Mouse (Mus musculus): Measurements from ENCODE around the gene Lmna. TPM values are rescaled to one million over a fixed set of nuclear protein-coding genes. Genes with fewer than 3 reads are reported as not detected.

Gene Lmna
- polyA plus RNA-seq, 1 experiment from 2014 or later, result 31.0 TPM

DNA sequence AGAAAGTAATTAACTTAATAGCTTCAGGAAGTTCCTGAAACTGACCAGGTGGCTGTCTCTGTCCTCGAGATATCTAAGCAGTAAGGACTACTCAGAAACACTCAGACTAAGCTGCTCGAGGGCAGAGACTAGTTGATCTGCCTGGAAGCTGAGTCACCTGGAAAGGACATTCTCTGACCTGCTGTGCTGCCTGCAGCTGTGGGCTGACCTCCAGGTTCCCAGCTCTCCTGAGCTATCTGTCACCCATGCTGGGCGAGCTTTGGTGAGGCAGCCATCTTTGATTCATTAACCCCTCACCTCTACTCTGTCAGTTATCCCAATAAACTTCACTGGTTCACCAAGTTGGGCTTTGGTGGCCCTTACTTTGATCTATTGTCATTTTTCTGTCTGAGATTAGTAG lies 30.6 kb downstream of the Lmna start:
- H3K27me3 ChIP-seq (ENCODE audit: control insufficient read depth, insufficient read depth, low read length), result peaks cover 19% of the 10 kb centered on the region
- DNase-seq (no peak), ATAC-seq (ENCODE audit: low FRiP score, low TSS enrichment) (no peak)
- no peak overlapping the region for H3K4me2 ChIP-seq (ENCODE audit: low read length)
- no peaks in the 10 kb centered on the region for H3K36me3 ChIP-seq (ENCODE audit: control insufficient read depth, insufficient read depth, low read length)
- H3K9ac ChIP-seq (replicated peaks; ENCODE audit: low read length), result no peak overlapping the region
- no peaks in the 10 kb centered on the region for H3K9me3 ChIP-seq (ENCODE audit: control insufficient read depth, low read length)
- no peak overlapping the region for H3K4me3 ChIP-seq (replicated peaks; ENCODE audit: low read depth, low read length)
- WGBS, result 60% methylated on average over 3 of the region's 3 CpGs
- H3K27ac ChIP-seq (replicated peaks; ENCODE audit: low read depth, low read length), result no peak overlapping the region
- H3K4me1 ChIP-seq (ENCODE audit: control insufficient read depth, insufficient read depth, low read length), result no peaks in the 10 kb centered on the region; the same call in 1 of the 2 replicates

DNA sequence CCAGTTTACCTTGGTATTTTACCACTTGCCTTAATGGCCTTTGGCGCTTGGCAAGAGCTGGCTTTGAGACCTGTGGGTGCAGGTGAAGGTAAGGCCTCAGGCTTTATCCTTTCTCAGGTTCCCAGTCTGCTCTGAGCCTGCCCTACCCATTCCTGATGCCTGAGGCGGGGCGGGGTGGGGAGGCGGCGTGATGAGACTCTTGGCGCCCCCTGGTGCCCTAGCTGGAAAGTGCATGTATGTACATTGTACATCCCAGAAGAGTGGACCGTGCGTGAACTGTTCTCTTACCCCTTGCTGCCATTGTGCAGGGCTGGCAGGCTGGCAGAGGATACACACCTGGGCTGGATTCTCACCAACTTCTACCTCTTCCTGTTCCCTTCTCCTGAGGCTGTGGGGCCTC lies 32.0 kb downstream of the Lmna start:
- H3K4me1 ChIP-seq (ENCODE audit: control insufficient read depth, insufficient read depth, low read length), result peaks cover 4% of the 10 kb centered on the region; the same call in 1 of the 2 replicates
- H3K9ac ChIP-seq (replicated peaks; ENCODE audit: low read length), result no peak overlapping the region
- peaks cover 4% of the 10 kb centered on the region for H3K27me3 ChIP-seq (ENCODE audit: control insufficient read depth, insufficient read depth, low read length)
- no peak overlapping the region for H3K4me3 ChIP-seq (replicated peaks; ENCODE audit: low read depth, low read length)
- ATAC-seq (ENCODE audit: low FRiP score, low TSS enrichment) (no peak; the same call in 1 of the 2 replicates), DNase-seq (peak; percentile 90)
- no peaks in the 10 kb centered on the region for H3K9me3 ChIP-seq (ENCODE audit: control insufficient read depth, low read length)
- no peaks in the 10 kb centered on the region for H3K36me3 ChIP-seq (ENCODE audit: control insufficient read depth, insufficient read depth, low read length)
- H3K27ac ChIP-seq (replicated peaks; ENCODE audit: low read depth, low read length), result no peak overlapping the region
- WGBS, result 1% methylated on average over 8 of the region's 8 CpGs
- no peak overlapping the region for H3K4me2 ChIP-seq (ENCODE audit: low read length)

DNA sequence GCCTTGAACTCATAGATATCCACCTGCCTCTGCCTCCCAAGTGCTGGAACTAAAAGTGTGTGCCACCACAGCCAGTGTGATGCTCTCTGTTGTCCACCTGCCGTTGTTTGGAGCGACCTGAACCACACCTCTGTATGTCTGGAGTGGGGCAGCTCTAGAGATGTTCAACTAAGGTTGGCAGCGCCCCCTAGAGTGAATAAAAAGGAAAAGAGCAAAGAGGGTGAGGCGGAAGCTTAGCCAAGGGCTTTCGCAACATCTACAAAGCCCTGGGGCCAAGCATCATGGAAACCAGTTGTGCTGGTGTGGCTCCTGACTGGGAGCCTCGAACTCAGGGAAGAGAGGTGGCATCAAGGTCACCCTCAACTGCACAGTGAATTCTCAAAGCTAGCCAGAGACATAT lies 33.4 kb downstream of the Lmna start:
- Histone ChIP-seq H3K9ac (replicated peaks; ENCODE audit: low read length) (no peak overlapping the region), H3K4me1 (ENCODE audit: control insufficient read depth, insufficient read depth, low read length) (0 out of 2 replicates have a peak, but pooled peaks cover 4% of the 10 kb centered on the region), H3K4me3 (replicated peaks; ENCODE audit: low read depth, low read length) (no peak overlapping the region), H3K36me3 (ENCODE audit: control insufficient read depth, insufficient read depth, low read length) (no peaks in the 10 kb centered on the region), H3K9me3 (ENCODE audit: control insufficient read depth, low read length) (no peaks in the 10 kb centered on the region), H3K27me3 (ENCODE audit: control insufficient read depth, insufficient read depth, low read length) (no peaks in the 10 kb centered on the region), H3K27ac (replicated peaks; ENCODE audit: low read depth, low read length) (no peak overlapping the region), H3K4me2 (ENCODE audit: low read length) (no peak overlapping the region)
- DNase-seq (no peak), ATAC-seq (ENCODE audit: low FRiP score, low TSS enrichment) (no peak)
- 65% methylated on average over 6 of the region's 6 CpGs for WGBS

DNA sequence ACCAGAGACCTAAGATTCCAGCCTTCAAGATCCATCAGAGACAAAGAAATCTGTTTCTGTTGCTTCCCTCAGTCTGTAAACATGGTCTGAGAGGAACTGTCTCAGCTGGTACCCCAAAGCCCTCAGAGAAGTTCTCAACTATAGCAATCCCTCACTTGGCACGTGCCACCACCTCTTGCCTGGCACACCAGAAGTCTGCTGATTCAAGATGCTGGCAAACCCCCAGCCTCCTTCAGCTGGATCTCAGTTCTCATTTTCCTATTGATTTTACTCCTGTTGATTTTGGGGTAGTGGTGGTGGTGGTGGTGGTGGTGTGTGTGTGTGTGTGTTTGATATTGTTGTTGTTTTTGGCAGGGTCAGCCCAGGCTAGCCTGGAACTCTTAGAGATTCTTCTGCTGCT lies 36.2 kb downstream of the Lmna start:
- Histone ChIP-seq H3K4me1 (ENCODE audit: control insufficient read depth, insufficient read depth, low read length) (0 out of 2 replicates have a peak, but pooled peaks cover 4% of the 10 kb centered on the region), H3K36me3 (ENCODE audit: control insufficient read depth, insufficient read depth, low read length) (no peaks in the 10 kb centered on the region), H3K9me3 (ENCODE audit: control insufficient read depth, low read length) (no peaks in the 10 kb centered on the region), H3K9ac (replicated peaks; ENCODE audit: low read length) (no peak overlapping the region), H3K27ac (replicated peaks; ENCODE audit: low read depth, low read length) (no peak overlapping the region), H3K27me3 (ENCODE audit: control insufficient read depth, insufficient read depth, low read length) (no peaks in the 10 kb centered on the region), H3K4me3 (replicated peaks; ENCODE audit: low read depth, low read length) (no peak overlapping the region), H3K4me2 (ENCODE audit: low read length) (no peak overlapping the region)
- ATAC-seq (ENCODE audit: low FRiP score, low TSS enrichment) (no peak), DNase-seq (no peak)
- WGBS, result 83% methylated on average over 1 of the region's 1 CpGs

DNA sequence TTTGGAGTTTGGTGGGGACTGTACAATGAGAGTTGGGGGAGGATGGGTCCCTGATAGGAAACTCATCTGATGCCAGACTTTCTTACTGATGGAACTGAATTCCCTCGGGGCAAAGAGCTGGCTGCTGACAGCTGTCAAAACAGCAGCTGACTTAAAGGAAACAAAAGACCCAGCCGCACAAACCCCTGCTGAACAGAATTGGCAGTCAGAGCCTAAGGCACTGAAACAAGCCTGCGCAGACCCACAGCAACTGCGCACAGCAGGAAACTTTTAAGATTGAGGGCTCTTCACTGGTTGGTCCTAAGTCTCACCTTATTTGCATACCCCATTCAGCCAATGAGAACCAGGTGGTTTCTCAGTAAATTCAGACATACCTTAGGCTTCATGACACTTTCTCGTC lies 36.7 kb downstream of the Lmna start:
- no peak overlapping the region for H3K4me3 ChIP-seq (replicated peaks; ENCODE audit: low read depth, low read length)
- WGBS, result 21% methylated on average over 5 of the region's 5 CpGs
- ATAC-seq (ENCODE audit: low FRiP score, low TSS enrichment) (no peak), DNase-seq (peak; percentile 73)
- H3K4me1 ChIP-seq (ENCODE audit: control insufficient read depth, insufficient read depth, low read length), result 0 out of 2 replicates have a peak, but pooled peaks cover 4% of the 10 kb centered on the region
- no peaks in the 10 kb centered on the region for H3K27me3 ChIP-seq (ENCODE audit: control insufficient read depth, insufficient read depth, low read length)
- no peaks in the 10 kb centered on the region for H3K9me3 ChIP-seq (ENCODE audit: control insufficient read depth, low read length)
- no peak overlapping the region for H3K27ac ChIP-seq (replicated peaks; ENCODE audit: low read depth, low read length)
- H3K4me2 ChIP-seq (ENCODE audit: low read length), result no peak overlapping the region
- no peaks in the 10 kb centered on the region for H3K36me3 ChIP-seq (ENCODE audit: control insufficient read depth, insufficient read depth, low read length)
- H3K9ac ChIP-seq (replicated peaks; ENCODE audit: low read length), result no peak overlapping the region

DNA sequence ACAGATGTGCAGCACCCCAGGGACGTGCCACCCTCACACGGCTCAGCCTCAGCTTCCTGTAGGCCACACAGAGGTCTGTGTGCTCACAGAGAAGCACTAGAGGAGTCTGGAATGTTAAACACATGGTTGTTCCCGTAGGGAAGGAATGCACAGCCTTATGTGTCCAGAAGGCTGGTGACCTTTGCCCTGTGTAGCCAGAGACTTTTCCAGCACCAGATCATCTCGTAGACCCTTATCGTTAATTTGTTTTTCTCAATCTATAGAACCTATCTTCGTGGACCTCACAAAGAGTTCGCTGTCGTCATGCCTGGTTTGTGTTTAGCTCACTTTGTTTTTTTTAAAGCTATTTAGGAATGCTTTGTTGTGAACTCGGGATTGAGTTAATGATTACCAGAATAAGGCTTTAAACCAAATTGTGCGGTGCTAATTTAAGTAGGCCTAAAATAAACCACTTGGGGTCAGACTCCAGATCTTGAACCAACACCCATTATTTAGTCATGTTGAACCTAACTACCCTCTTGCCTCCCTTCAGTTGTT lies 38.7 kb downstream of the Lmna start:
- Histone ChIP-seq H3K27me3 (ENCODE audit: control insufficient read depth, insufficient read depth, low read length) (no peaks in the 10 kb centered on the region), H3K27ac (replicated peaks; ENCODE audit: low read depth, low read length) (no peak overlapping the region), H3K4me2 (ENCODE audit: low read length) (no peak overlapping the region), H3K4me3 (replicated peaks; ENCODE audit: low read depth, low read length) (no peak overlapping the region), H3K36me3 (ENCODE audit: control insufficient read depth, insufficient read depth, low read length) (no peaks in the 10 kb centered on the region), H3K4me1 (ENCODE audit: control insufficient read depth, insufficient read depth, low read length) (0 out of 2 replicates have a peak, but pooled peaks cover 4% of the 10 kb centered on the region), H3K9ac (replicated peaks; ENCODE audit: low read length) (no peak overlapping the region), H3K9me3 (ENCODE audit: control insufficient read depth, low read length) (no peaks in the 10 kb centered on the region)
- no peak for ATAC-seq (ENCODE audit: low FRiP score, low TSS enrichment)
- WGBS, result 82% methylated on average over 10 of the region's 10 CpGs
- DNase-seq, result no peak

DNA sequence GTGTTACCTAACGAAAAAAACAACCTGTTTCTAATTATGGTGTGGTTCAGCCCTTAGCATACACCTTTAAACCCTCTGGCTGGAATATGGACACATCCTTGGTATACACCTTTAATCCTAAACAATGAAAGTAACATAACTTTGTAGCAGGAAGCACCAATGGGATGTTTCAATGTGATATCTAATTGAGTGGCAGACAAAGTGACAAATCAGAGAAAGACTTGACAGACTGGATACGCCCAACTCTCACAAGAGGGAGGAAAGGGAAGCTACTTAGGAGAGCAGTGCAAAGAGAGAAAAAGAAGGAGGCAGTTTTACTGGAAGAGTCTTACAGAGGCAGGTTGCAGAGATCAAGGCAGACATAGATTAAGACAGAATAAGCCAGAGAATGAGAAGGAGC lies 40.3 kb downstream of the Lmna start:
- no peaks in the 10 kb centered on the region for H3K9me3 ChIP-seq (ENCODE audit: control insufficient read depth, low read length)
- 79% methylated on average over 2 of the region's 2 CpGs for WGBS
- 0 out of 2 replicates have a peak, but pooled peaks cover 4% of the 10 kb centered on the region for H3K4me1 ChIP-seq (ENCODE audit: control insufficient read depth, insufficient read depth, low read length)
- no peak for ATAC-seq (ENCODE audit: low FRiP score, low TSS enrichment)
- H3K9ac ChIP-seq (replicated peaks; ENCODE audit: low read length), result no peak overlapping the region
- no peak overlapping the region for H3K27ac ChIP-seq (replicated peaks; ENCODE audit: low read depth, low read length)
- H3K27me3 ChIP-seq (ENCODE audit: control insufficient read depth, insufficient read depth, low read length), result no peaks in the 10 kb centered on the region
- H3K4me3 ChIP-seq (replicated peaks; ENCODE audit: low read depth, low read length), result no peak overlapping the region
- DNase-seq, result no peak
- H3K4me2 ChIP-seq (ENCODE audit: low read length), result no peak overlapping the region
- no peaks in the 10 kb centered on the region for H3K36me3 ChIP-seq (ENCODE audit: control insufficient read depth, insufficient read depth, low read length)

DNA sequence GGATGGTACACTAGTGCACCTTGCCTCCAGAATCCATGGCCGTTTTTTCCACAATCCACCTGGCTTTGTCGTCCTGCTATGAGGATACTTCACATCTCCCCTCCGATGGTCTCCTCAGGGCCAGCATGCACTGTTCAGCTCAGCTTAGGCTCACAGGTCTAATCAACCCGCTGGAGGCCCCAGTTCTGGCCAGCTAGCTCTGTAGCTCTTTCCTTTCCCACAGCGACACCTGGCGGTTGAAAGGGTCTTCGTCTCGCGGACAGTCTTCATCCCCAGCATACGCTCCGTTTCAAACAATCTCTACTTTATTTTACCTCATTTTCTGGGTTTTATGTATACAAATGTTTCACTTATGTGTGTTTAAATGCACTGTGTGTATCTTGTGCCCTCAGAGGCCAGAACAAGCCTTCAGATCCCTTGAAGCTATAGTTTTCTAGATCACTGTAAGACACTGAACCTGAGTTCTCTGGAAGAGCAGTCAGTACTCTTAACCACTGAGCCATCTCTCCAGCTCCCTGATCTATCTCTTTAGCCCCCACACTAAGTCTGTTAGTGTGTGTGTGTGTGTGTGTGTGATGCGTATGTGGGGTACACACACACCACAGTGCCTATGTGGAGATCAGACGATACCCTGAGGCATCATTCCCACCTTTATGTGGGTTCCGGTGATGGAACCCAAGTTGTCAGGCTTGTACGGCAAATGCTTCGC lies 42.5 kb downstream of the Lmna start:
- Histone ChIP-seq H3K4me1 (ENCODE audit: control insufficient read depth, insufficient read depth, low read length) (no peaks in the 10 kb centered on the region), H3K4me2 (ENCODE audit: low read length) (no peak overlapping the region), H3K27me3 (ENCODE audit: control insufficient read depth, insufficient read depth, low read length) (no peaks in the 10 kb centered on the region), H3K27ac (replicated peaks; ENCODE audit: low read depth, low read length) (no peak overlapping the region), H3K36me3 (ENCODE audit: control insufficient read depth, insufficient read depth, low read length) (no peaks in the 10 kb centered on the region), H3K9me3 (ENCODE audit: control insufficient read depth, low read length) (no peaks in the 10 kb centered on the region), H3K4me3 (replicated peaks; ENCODE audit: low read depth, low read length) (no peak overlapping the region), H3K9ac (replicated peaks; ENCODE audit: low read length) (no peak overlapping the region; the same call in 1 of the 2 replicates)
- DNase-seq (peak; percentile 96), ATAC-seq (ENCODE audit: low FRiP score, low TSS enrichment) (peak; percentile 68; the same call in 1 of the 2 replicates)
- WGBS, result 29% methylated on average over 16 of the region's 16 CpGs

DNA sequence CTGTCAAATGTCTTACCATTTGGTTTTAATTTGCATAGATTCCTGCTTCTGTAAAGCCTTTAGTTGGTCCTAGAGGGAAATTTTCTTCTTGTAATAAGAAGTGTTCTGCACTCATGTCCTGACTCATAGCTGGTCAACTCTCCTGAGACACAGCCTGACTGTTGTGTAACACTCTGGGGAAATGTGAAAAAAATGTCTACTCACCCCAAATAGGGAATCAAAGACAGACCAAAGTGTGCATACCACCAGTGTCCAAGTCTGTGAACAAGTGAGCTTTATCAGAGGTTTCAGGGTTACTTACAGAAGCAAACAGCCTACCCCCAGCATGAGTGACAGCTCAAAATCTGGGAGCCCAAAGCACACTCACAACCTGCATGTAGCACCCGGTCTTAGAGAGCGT lies 44.6 kb downstream of the Lmna start:
- Histone ChIP-seq H3K4me3 (replicated peaks; ENCODE audit: low read depth, low read length) (no peak overlapping the region), H3K36me3 (ENCODE audit: control insufficient read depth, insufficient read depth, low read length) (no peaks in the 10 kb centered on the region), H3K27me3 (ENCODE audit: control insufficient read depth, insufficient read depth, low read length) (no peaks in the 10 kb centered on the region), H3K4me1 (ENCODE audit: control insufficient read depth, insufficient read depth, low read length) (no peaks in the 10 kb centered on the region), H3K9me3 (ENCODE audit: control insufficient read depth, low read length) (no peaks in the 10 kb centered on the region), H3K4me2 (ENCODE audit: low read length) (no peak overlapping the region), H3K9ac (replicated peaks; ENCODE audit: low read length) (no peak overlapping the region), H3K27ac (replicated peaks; ENCODE audit: low read depth, low read length) (no peak overlapping the region)
- ATAC-seq (ENCODE audit: low FRiP score, low TSS enrichment) (no peak), DNase-seq (no peak)
- WGBS, result 88% methylated on average over 2 of the region's 2 CpGs
